Mouse (Mus musculus): ENCODE measurements at regions not wholly inside any gene's neighbourhood (a gene's known extent, or its start where the extent isn't known, plus 50 kb on each side); places are given as distances from the start of the nearest gene placed in this dataset.
A peak's percentile ranks its signal among the peaks of the same experiment; 100 is the strongest.

DNA sequence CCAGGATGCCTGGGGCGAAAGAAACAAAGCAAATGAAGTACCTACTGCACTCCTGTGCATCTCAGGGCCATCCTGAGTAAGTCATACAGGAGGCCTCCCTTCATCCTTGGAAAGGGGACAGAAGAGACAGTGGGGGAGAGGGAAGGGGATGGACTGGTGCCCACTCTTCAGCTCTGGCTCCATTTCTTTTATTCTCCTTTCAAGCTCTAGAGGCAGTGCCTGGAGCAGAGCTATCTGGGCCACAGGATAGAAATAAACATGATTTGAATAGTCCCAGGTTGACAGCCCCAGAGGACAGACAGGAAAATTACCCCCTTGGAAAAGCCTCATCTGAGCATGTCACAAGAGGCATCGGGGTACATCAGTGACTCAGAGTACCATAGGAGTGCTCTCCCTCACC is 72.2 kb upstream of the Mafb start:
- H3K9me3 ChIP-seq (ENCODE audit: low read length): no peaks in the 10 kb centered on the region
- H3K4me1 ChIP-seq (ENCODE audit: insufficient read depth): no peaks in the 10 kb centered on the region
- no peaks in the 10 kb centered on the region for H3K36me3 ChIP-seq (replicated peaks; ENCODE audit: insufficient read depth, low read length)
- TF ChIP-seq CTCF (IDR thresholded peaks at IDR 0.05; ENCODE audit: low read depth): no peak
- TF ChIP-seq EP300 (IDR thresholded peaks at IDR 0.05; ENCODE audit: low read depth): no peak
- no peak for ATAC-seq
- H3K4me2 ChIP-seq (ENCODE audit: low read depth, low read length): no peak overlapping the region
- WGBS (ENCODE audit: insufficient replicate concordance): 79% methylated on average over 2 of the region's 2 CpGs
- no peak overlapping the region for H3K9ac ChIP-seq (replicated peaks)
- DNase-seq: no peak
- H3K27me3 ChIP-seq (ENCODE audit: insufficient read depth, low read length): no peaks in the 10 kb centered on the region
- no peak overlapping the region for H3K4me3 ChIP-seq (ENCODE audit: low read depth, low read length)
- no peak overlapping the region for H3K27ac ChIP-seq (ENCODE audit: low read depth)

GRCm38 (mm10) chr2:160440236-160440635 is 73.4 kb upstream of the Mafb start:
- 82% methylated on average over 9 of the region's 9 CpGs for WGBS (ENCODE audit: insufficient replicate concordance)
- no peak for DNase-seq

GRCm38 (mm10) chr2:160451057-160451456 is 84.2 kb upstream of the Mafb start:
- ATAC-seq (no peak), DNase-seq (no peak)
- 18% methylated on average over 8 of the region's 8 CpGs for WGBS (ENCODE audit: insufficient replicate concordance)

More at GRCm38 (mm10) chr2:160440236-160440635, 73.4 kb upstream of the Mafb start:
- no peak overlapping the region for H3K4me3 ChIP-seq (ENCODE audit: low read depth, low read length)
- H3K9ac ChIP-seq (replicated peaks): no peak overlapping the region
- no peak for ATAC-seq
- no peaks in the 10 kb centered on the region for H3K27me3 ChIP-seq (ENCODE audit: insufficient read depth, low read length)
- H3K9me3 ChIP-seq (ENCODE audit: low read length): no peaks in the 10 kb centered on the region
- H3K4me2 ChIP-seq (ENCODE audit: low read depth, low read length): no peak overlapping the region
- no peak for TF ChIP-seq EP300 (IDR thresholded peaks at IDR 0.05; ENCODE audit: low read depth)
- TF ChIP-seq CTCF (IDR thresholded peaks at IDR 0.05; ENCODE audit: low read depth): no peak
- no peaks in the 10 kb centered on the region for H3K36me3 ChIP-seq (replicated peaks; ENCODE audit: insufficient read depth, low read length)
- H3K27ac ChIP-seq (ENCODE audit: low read depth): no peak overlapping the region
- no peaks in the 10 kb centered on the region for H3K4me1 ChIP-seq (ENCODE audit: insufficient read depth)

DNA sequence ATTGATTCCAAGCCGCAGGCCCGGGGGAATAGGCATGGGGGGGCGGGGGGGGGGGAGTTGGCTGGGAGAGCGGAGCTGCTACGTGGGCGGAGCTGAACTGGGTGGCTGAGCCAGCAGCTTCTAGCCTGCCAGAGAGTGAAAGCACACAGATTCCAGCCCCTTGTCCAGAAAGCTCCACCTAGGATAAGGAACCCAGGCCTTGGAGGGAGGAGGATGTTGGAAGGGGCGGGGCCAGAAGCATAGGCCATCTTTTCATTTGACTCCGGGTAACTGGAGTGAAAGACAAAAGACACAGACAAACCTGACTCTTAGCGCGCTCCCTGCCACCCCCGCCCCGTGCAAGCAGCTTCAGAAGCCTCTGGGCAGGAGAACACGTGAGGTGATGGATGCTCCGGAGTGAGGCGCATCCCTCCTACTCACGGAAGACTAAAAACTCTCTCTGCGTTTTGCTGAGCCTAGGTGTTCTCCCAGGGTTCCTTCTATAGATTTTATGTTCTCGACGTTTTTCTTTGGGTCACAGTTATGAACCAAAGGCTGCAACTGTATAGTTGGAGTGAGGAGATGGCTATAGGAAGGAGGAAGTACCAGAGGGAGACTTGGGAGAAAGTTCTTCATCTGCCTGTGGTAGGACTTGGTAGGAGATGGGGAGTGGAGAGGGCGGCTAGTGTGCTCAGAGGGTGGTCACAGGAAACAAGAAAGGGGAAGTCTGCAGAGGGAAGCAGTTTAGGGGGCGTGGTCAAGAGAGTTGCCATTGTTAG is 84.8 kb upstream of the Mafb start:
- H3K4me3 ChIP-seq (ENCODE audit: low read depth, low read length): peak overlapping the region; percentile 11
- no peak overlapping the region for H3K9ac ChIP-seq (replicated peaks)
- TF ChIP-seq EP300 (IDR thresholded peaks at IDR 0.05; ENCODE audit: low read depth) (no peak), CTCF (IDR thresholded peaks at IDR 0.05; ENCODE audit: low read depth) (no peak)
- 0 out of 2 replicates have a peak, but pooled peaks cover 6% of the 10 kb centered on the region for H3K4me1 ChIP-seq (ENCODE audit: insufficient read depth)
- H3K36me3 ChIP-seq (replicated peaks; ENCODE audit: insufficient read depth, low read length): no peaks in the 10 kb centered on the region
- DNase-seq (peak; percentile 42), ATAC-seq (peak; percentile 73)
- peak overlapping the region; percentile 53 for H3K4me2 ChIP-seq (ENCODE audit: low read depth, low read length)
- WGBS (ENCODE audit: insufficient replicate concordance): 2% methylated on average over 20 of the region's 21 CpGs
- no peaks in the 10 kb centered on the region for H3K27me3 ChIP-seq (ENCODE audit: insufficient read depth, low read length)
- no peak overlapping the region for H3K27ac ChIP-seq (ENCODE audit: low read depth)
- H3K9me3 ChIP-seq (ENCODE audit: low read length): no peaks in the 10 kb centered on the region

More at GRCm38 (mm10) chr2:160451057-160451456, 84.2 kb upstream of the Mafb start:
- Histone ChIP-seq H3K4me1 (ENCODE audit: insufficient read depth) (0 out of 2 replicates have a peak, but pooled peaks cover 6% of the 10 kb centered on the region), H3K4me2 (ENCODE audit: low read depth, low read length) (peak overlapping the region; percentile 53), H3K4me3 (ENCODE audit: low read depth, low read length) (no peak overlapping the region), H3K36me3 (replicated peaks; ENCODE audit: insufficient read depth, low read length) (no peaks in the 10 kb centered on the region), H3K27me3 (ENCODE audit: insufficient read depth, low read length) (no peaks in the 10 kb centered on the region), H3K27ac (ENCODE audit: low read depth) (no peak overlapping the region), H3K9me3 (ENCODE audit: low read length) (no peaks in the 10 kb centered on the region), H3K9ac (replicated peaks) (no peak overlapping the region)
- TF ChIP-seq EP300 (IDR thresholded peaks at IDR 0.05; ENCODE audit: low read depth): no peak

DNA sequence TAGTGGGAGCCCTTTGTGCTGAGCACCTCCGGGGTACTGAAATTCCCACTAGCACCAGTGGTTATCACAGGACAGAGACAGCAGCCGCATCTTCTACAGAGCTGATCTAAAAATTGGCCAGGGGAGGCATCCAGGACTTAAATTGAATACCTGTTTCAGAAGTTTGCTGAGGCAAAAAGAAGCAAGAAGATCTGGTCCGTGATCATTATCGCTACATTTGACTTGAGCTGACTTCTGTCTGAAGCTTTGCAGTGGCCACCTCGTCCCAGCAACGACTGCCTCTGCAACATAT is 85.3 kb upstream of the Mafb start:
- TF ChIP-seq CTCF (IDR thresholded peaks at IDR 0.05; ENCODE audit: low read depth) (no peak), EP300 (IDR thresholded peaks at IDR 0.05; ENCODE audit: low read depth) (no peak)
- WGBS (ENCODE audit: insufficient replicate concordance): 20% methylated on average over 6 of the region's 6 CpGs
- no peak for DNase-seq
- Histone ChIP-seq H3K4me3 (ENCODE audit: low read depth, low read length) (no peak overlapping the region), H3K36me3 (replicated peaks; ENCODE audit: insufficient read depth, low read length) (no peaks in the 10 kb centered on the region), H3K4me2 (ENCODE audit: low read depth, low read length) (no peak overlapping the region; the same call in 1 of the 2 replicates), H3K27me3 (ENCODE audit: insufficient read depth, low read length) (no peaks in the 10 kb centered on the region), H3K9ac (replicated peaks) (no peak overlapping the region), H3K9me3 (ENCODE audit: low read length) (no peaks in the 10 kb centered on the region), H3K4me1 (ENCODE audit: insufficient read depth) (0 out of 2 replicates have a peak, but pooled peaks cover 6% of the 10 kb centered on the region), H3K27ac (ENCODE audit: low read depth) (no peak overlapping the region)
- no peak for ATAC-seq

DNA sequence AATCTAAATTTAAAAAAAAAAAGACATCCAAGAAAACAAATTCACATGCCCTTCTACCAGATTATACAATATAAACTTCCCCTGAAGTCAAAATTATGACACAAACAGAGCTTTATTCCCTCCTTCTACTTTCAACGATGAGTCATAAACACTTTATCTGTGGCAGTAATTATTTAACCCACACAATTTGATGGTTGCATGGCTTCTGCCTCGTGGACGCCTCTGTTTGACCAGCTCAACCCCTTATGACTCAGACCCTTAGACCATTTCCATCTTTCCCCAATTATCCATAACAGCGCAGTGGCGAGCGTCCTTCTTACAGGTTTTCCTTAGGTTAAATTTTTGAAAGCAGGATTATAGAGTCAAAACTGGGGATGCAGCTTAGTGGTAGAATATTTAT is 85.9 kb upstream of the Mafb start:
- no peak overlapping the region for H3K27ac ChIP-seq (ENCODE audit: low read depth)
- H3K36me3 ChIP-seq (replicated peaks; ENCODE audit: insufficient read depth, low read length): no peaks in the 10 kb centered on the region
- DNase-seq: no peak
- H3K4me2 ChIP-seq (ENCODE audit: low read depth, low read length): no peak overlapping the region
- H3K27me3 ChIP-seq (ENCODE audit: insufficient read depth, low read length): no peaks in the 10 kb centered on the region
- H3K4me3 ChIP-seq (ENCODE audit: low read depth, low read length): no peak overlapping the region
- TF ChIP-seq CTCF (IDR thresholded peaks at IDR 0.05; ENCODE audit: low read depth) (no peak), EP300 (IDR thresholded peaks at IDR 0.05; ENCODE audit: low read depth) (no peak)
- no peaks in the 10 kb centered on the region for H3K9me3 ChIP-seq (ENCODE audit: low read length)
- 0 out of 2 replicates have a peak, but pooled peaks cover 6% of the 10 kb centered on the region for H3K4me1 ChIP-seq (ENCODE audit: insufficient read depth)
- WGBS (ENCODE audit: insufficient replicate concordance): 79% methylated on average over 6 of the region's 6 CpGs
- H3K9ac ChIP-seq (replicated peaks): no peak overlapping the region
- no peak for ATAC-seq
